Mouse (Mus musculus): ENCODE data around the gene Trpm6. TPM values are rescaled to one million over a fixed set of nuclear protein-coding genes. Genes with fewer than 3 reads are reported as not detected.
A peak's percentile ranks its signal among the peaks of the same experiment; 100 is the strongest.

Gene Trpm6
- 1 to 10 TPM in 1 of 2 experiments, under 1 TPM in 1; 0.14 to 1.0 TPM for total RNA-seq (2021)
- long read RNA-seq, experiment 1, result 0 reads
- long read RNA-seq, experiment 2, partial matches to known transcripts, result 1 of 1 reads
- long read RNA-seq, experiment 2, other reads (novel, unspliced or antisense), result 0 of 1 reads

GRCm38 (mm10) chr19:18749598-18750339 lies at the start of gene Trpm6:
Gene Trpm6 (plus strand): TSS chr19:18749983.
- no peak for DNase-seq (ENCODE audit: low spot score in 2 of 2)

GRCm38 (mm10) chr19:18708101-18708500 lies 41.7 kb upstream of the Trpm6 start:
- DNase-seq (ENCODE audit: low spot score in 2 of 2), result no peak

- no peak for DNase-seq (ENCODE audit: low spot score in 2 of 2)
Measured at GRCm38 (mm10) chr19:18710903-18711302, 38.9 kb upstream of the Trpm6 start.

GRCm38 (mm10) chr19:18711589-18711988 lies 38.2 kb upstream of the Trpm6 start:
- no peak for DNase-seq (ENCODE audit: low spot score in 2 of 2)

GRCm38 (mm10) chr19:18712153-18712865 lies 37.5 kb upstream of the Trpm6 start:
- no peak for DNase-seq (ENCODE audit: low spot score in 2 of 2)

- peak; percentile 93 to 96 for DNase-seq (ENCODE audit: low spot score in 2 of 2)
Measured at GRCm38 (mm10) chr19:18712866-18713300, 36.9 kb upstream of the Trpm6 start, which contains the start of gene D030056L22Rik. Gene D030056L22Rik (plus strand): TSS chr19:18713193.

GRCm38 (mm10) chr19:18713357-18713756 lies 36.4 kb upstream of the Trpm6 start:
- peak; percentile 27 for DNase-seq (ENCODE audit: low spot score in 2 of 2)

- peak in 1 of 2 experiments; percentile 28 for DNase-seq (ENCODE audit: low spot score in 2 of 2)
Measured at GRCm38 (mm10) chr19:18716374-18716773, 33.4 kb upstream of the Trpm6 start.

- DNase-seq (ENCODE audit: low spot score in 2 of 2), result no peak
Measured at GRCm38 (mm10) chr19:18720337-18720736, 29.4 kb upstream of the Trpm6 start.

- DNase-seq (ENCODE audit: low spot score in 2 of 2), result no peak
Measured at GRCm38 (mm10) chr19:18725186-18725585, 24.6 kb upstream of the Trpm6 start.

GRCm38 (mm10) chr19:18730255-18730654 lies 19.5 kb upstream of the Trpm6 start:
- no peak for DNase-seq (ENCODE audit: low spot score in 2 of 2)

- DNase-seq (ENCODE audit: low spot score in 2 of 2), result no peak
Measured at GRCm38 (mm10) chr19:18731077-18731476, 18.7 kb upstream of the Trpm6 start.

- no peak for DNase-seq (ENCODE audit: low spot score in 2 of 2)
Measured at GRCm38 (mm10) chr19:18735901-18736300, 13.9 kb upstream of the Trpm6 start.

- no peak for DNase-seq (ENCODE audit: low spot score in 2 of 2)
Measured at GRCm38 (mm10) chr19:18739146-18739545, 10.6 kb upstream of the Trpm6 start.

- no peak for DNase-seq (ENCODE audit: low spot score in 2 of 2)
Measured at GRCm38 (mm10) chr19:18743946-18744345, 5.8 kb upstream of the Trpm6 start.

GRCm38 (mm10) chr19:18746576-18747340 lies 3.0 kb upstream of the Trpm6 start:
- DNase-seq (ENCODE audit: low spot score in 2 of 2), result no peak

- no peak for DNase-seq (ENCODE audit: low spot score in 2 of 2)
Measured at GRCm38 (mm10) chr19:18747379-18747778, 2.4 kb upstream of the Trpm6 start.

- DNase-seq (ENCODE audit: low spot score in 2 of 2), result no peak
Measured at GRCm38 (mm10) chr19:18757191-18757590, 7.4 kb downstream of the Trpm6 start.

GRCm38 (mm10) chr19:18757706-18758105 lies 7.9 kb downstream of the Trpm6 start:
- DNase-seq (ENCODE audit: low spot score in 2 of 2), result no peak

GRCm38 (mm10) chr19:18758269-18758668 lies 8.5 kb downstream of the Trpm6 start:
- DNase-seq (ENCODE audit: low spot score in 2 of 2), result no peak

- no peak for DNase-seq (ENCODE audit: low spot score in 2 of 2)
Measured at GRCm38 (mm10) chr19:18758916-18759315, 9.1 kb downstream of the Trpm6 start.

Measured in adrenal gland, postnatal 4 days (tissue).